Mouse (Mus musculus) kidney, embryonic 14.5 days (tissue): Measurements from ENCODE around the gene Tex45. TPM values are rescaled to one million over a fixed set of nuclear protein-coding genes. Genes with fewer than 3 reads are reported as not detected.
A peak's percentile ranks its signal among the peaks of the same experiment; 100 is the strongest.

Experiments
- ATAC-seq: fragments of 200-750 bp; cut with Nextera tagmentation; 2 replicates; pipeline ENCODE4 v1.8.0; 2017; ENCODE audit warnings: moderate number of reproducible peaks, mild to moderate bottlenecking, moderate TSS enrichment, moderate library complexity; ENCODE audit not compliant: low FRiP score, low TSS enrichment
- H3K27ac ChIP-seq: fragments of 300-500 bp; sonication (generic); 2 replicates; pipeline ENCODE4 v1.5.1; 2014; ENCODE audit warnings: low read depth, mild to moderate bottlenecking, low read length, moderate library complexity, mixed read lengths
- H3K27me3 ChIP-seq: fragments of 300-500 bp; sonication (generic); 2 replicates; pipeline ENCODE4 v1.6.1; 2014; ENCODE audit warnings: mild to moderate bottlenecking, low read length; ENCODE audit not compliant: control insufficient read depth, insufficient read depth
- H3K36me3 ChIP-seq: fragments of 300-500 bp; sonication (generic); 2 replicates; pipeline ENCODE4 v1.6.1; 2014; ENCODE audit warnings: low read length, mixed read lengths; ENCODE audit not compliant: control insufficient read depth, insufficient read depth
- H3K4me1 ChIP-seq: fragments of 300-500 bp; sonication (generic); 2 replicates; pipeline ENCODE4 v1.6.1; 2014; ENCODE audit warnings: low read length, mixed read lengths; ENCODE audit not compliant: control insufficient read depth, insufficient read depth
- H3K4me2 ChIP-seq: fragments of 300-500 bp; sonication (generic); replicated peaks from 2 replicates; pipeline ENCODE4 v1.6.1; 2014; ENCODE audit warnings: low read depth, mild to moderate bottlenecking, low read length
- H3K4me3 ChIP-seq: fragments of 300-500 bp; sonication (generic); 2 replicates; pipeline ENCODE4 v1.5.1; 2014; ENCODE audit warnings: mild to moderate bottlenecking, low read length
- H3K9ac ChIP-seq: fragments of 300-500 bp; sonication (generic); 2 replicates; pipeline ENCODE4 v1.6.1; 2014; ENCODE audit warnings: low read depth, mild to moderate bottlenecking, low read length, moderate library complexity
- H3K9me3 ChIP-seq: fragments of 300-500 bp; sonication (generic); 2 replicates; pipeline ENCODE4 v1.6.1; 2016; ENCODE audit warnings: low read length; ENCODE audit not compliant: control insufficient read depth
- WGBS: fragments of 180-500 bp; shearing (Covaris S2); extraction: QIAGEN DNeasy Blood & Tissue Kit; methylation state at CpG from one replicate; pipeline ENCODE4 v1.1.7; 2014; 5-methylcytosine and 5-hydroxymethylcytosine counted together
- polyA plus RNA-seq: library from polyadenylated mRNA; unstranded; fragments of >200 nt; fragmentation: Nextera tagmentation; extraction: Ambion mirVana; gene quantifications from 2 replicates; pipeline ENCODE4 v1.2.1, GENCODE M21; 2014

Gene Tex45
- polyA plus RNA-seq, 1 experiment from 2014 or later = not detected

DNA sequence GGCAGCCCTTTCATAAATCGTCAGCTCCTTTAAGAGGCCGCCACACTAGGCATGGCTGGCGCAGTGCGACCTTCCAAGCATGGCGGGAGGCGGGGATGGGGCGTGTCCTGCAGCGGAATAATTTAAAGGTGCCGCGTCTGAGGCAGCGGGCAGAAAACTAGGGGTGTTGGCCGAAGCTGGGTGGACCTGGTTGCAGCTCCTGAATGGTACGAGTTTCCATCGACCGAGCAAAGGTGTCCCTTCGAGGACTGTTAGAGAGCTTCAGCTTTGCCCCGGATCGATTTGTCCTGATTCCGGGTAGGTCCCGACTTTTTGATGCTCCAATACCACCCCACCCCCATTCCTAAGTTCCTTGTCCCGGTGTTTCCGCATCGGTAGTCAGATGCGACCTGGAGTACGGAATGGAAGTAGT is 44.6 kb downstream of the Tex45 start, which contains the start of gene Pnpla6:
Gene Pnpla6 (plus strand): TSS at position 125 of the 412 bp plus-strand sequence.
- Histone ChIP-seq H3K36me3 (peaks cover 20% of the 10 kb centered on the region; the same call in 1 of the 2 replicates), H3K4me3 (peak within 1 kb of the TSS; percentile 50), H3K4me2 (peak within 1 kb of the TSS; percentile 96), H3K27me3 (no peaks in the 10 kb centered on the region), H3K27ac (peak within 1 kb of the TSS; percentile 39), H3K9me3 (no peaks in the 10 kb centered on the region), H3K9ac (peak within 1 kb of the TSS; percentile 44), H3K4me1 (0 out of 2 replicates have a peak, but pooled peaks cover 4% of the 10 kb centered on the region)
- WGBS = under 1% methylated on average over 25 of the region's 25 CpGs
- peak; percentile 73 for ATAC-seq

GRCm38 (mm10) chr8:3515771-3516417 is 45.2 kb downstream of the Tex45 start:
- 0 out of 2 replicates have a peak, but pooled peaks cover 4% of the 10 kb centered on the region for H3K4me1 ChIP-seq
- under 1% methylated on average over 25 of the region's 25 CpGs for WGBS

GRCm38 (mm10) chr8:3516450-3517116 is 45.9 kb downstream of the Tex45 start:
- H3K4me1 ChIP-seq = 0 out of 2 replicates have a peak, but pooled peaks cover 4% of the 10 kb centered on the region
- peak overlapping the region; percentile 39; the same call in 1 of the 2 replicates for H3K27ac ChIP-seq
- peak overlapping the region; percentile 50 for H3K4me3 ChIP-seq
- WGBS = 3% methylated on average over 36 of the region's 36 CpGs
- peak overlapping the region; percentile 96 for H3K4me2 ChIP-seq
- H3K9me3 ChIP-seq = no peaks in the 10 kb centered on the region
- peak overlapping the region; percentile 44; the same call in 1 of the 2 replicates for H3K9ac ChIP-seq
- ATAC-seq = peak; percentile 84
- H3K27me3 ChIP-seq = no peaks in the 10 kb centered on the region
- H3K36me3 ChIP-seq = peaks cover 17% of the 10 kb centered on the region; the same call in 1 of the 2 replicates

More at GRCm38 (mm10) chr8:3515771-3516417, 45.2 kb downstream of the Tex45 start:
- H3K36me3 ChIP-seq = peaks cover 16% of the 10 kb centered on the region; the same call in 1 of the 2 replicates
- peak overlapping the region; percentile 50 for H3K4me3 ChIP-seq
- H3K9me3 ChIP-seq = no peaks in the 10 kb centered on the region
- H3K27ac ChIP-seq = peak overlapping the region; percentile 39
- H3K27me3 ChIP-seq = no peaks in the 10 kb centered on the region
- H3K4me2 ChIP-seq = peak overlapping the region; percentile 96
- H3K9ac ChIP-seq = peak overlapping the region; percentile 44
- peak; percentile 33 for ATAC-seq

GRCm38 (mm10) chr8:3517117-3517495 is 46.4 kb downstream of the Tex45 start:
- Histone ChIP-seq H3K4me2 (peak overlapping the region; percentile 96), H3K27ac (no peak overlapping the region), H3K4me1 (0 out of 2 replicates have a peak, but pooled peaks cover 4% of the 10 kb centered on the region), H3K4me3 (peak overlapping the region; percentile 50), H3K27me3 (no peaks in the 10 kb centered on the region), H3K9me3 (no peaks in the 10 kb centered on the region), H3K9ac (peak overlapping the region; percentile 44; the same call in 1 of the 2 replicates), H3K36me3 (peaks cover 19% of the 10 kb centered on the region; the same call in 1 of the 2 replicates)
- ATAC-seq = no peak
- WGBS = 5% methylated on average over 16 of the region's 16 CpGs

GRCm38 (mm10) chr8:3522007-3522697 is 51.5 kb downstream of the Tex45 start:
- no peak for ATAC-seq
- Histone ChIP-seq H3K27ac (no peak overlapping the region), H3K4me1 (0 out of 2 replicates have a peak, but pooled peaks cover 4% of the 10 kb centered on the region), H3K36me3 (peaks cover 41% of the 10 kb centered on the region), H3K4me2 (no peak overlapping the region), H3K4me3 (no peak overlapping the region), H3K27me3 (no peaks in the 10 kb centered on the region), H3K9me3 (no peaks in the 10 kb centered on the region), H3K9ac (no peak overlapping the region)
- WGBS = 88% methylated on average over 13 of the region's 13 CpGs

GRCm38 (mm10) chr8:3530816-3531215 is 60.2 kb downstream of the Tex45 start:
- H3K9ac ChIP-seq = no peak overlapping the region
- ATAC-seq = no peak
- H3K27ac ChIP-seq = no peak overlapping the region
- H3K4me3 ChIP-seq = no peak overlapping the region
- 97% methylated on average over 5 of the region's 5 CpGs for WGBS
- H3K9me3 ChIP-seq = no peaks in the 10 kb centered on the region
- H3K4me1 ChIP-seq = no peaks in the 10 kb centered on the region
- no peaks in the 10 kb centered on the region for H3K27me3 ChIP-seq
- H3K4me2 ChIP-seq = no peak overlapping the region
- H3K36me3 ChIP-seq = peaks cover 33% of the 10 kb centered on the region

GRCm38 (mm10) chr8:3531936-3532335 is 61.3 kb downstream of the Tex45 start:
- Histone ChIP-seq H3K9me3 (no peaks in the 10 kb centered on the region), H3K27me3 (no peaks in the 10 kb centered on the region), H3K36me3 (peaks cover 29% of the 10 kb centered on the region), H3K4me1 (no peaks in the 10 kb centered on the region), H3K4me3 (no peak overlapping the region), H3K4me2 (no peak overlapping the region), H3K9ac (no peak overlapping the region), H3K27ac (no peak overlapping the region)
- ATAC-seq = no peak
- WGBS = 95% methylated on average over 18 of the region's 18 CpGs

DNA sequence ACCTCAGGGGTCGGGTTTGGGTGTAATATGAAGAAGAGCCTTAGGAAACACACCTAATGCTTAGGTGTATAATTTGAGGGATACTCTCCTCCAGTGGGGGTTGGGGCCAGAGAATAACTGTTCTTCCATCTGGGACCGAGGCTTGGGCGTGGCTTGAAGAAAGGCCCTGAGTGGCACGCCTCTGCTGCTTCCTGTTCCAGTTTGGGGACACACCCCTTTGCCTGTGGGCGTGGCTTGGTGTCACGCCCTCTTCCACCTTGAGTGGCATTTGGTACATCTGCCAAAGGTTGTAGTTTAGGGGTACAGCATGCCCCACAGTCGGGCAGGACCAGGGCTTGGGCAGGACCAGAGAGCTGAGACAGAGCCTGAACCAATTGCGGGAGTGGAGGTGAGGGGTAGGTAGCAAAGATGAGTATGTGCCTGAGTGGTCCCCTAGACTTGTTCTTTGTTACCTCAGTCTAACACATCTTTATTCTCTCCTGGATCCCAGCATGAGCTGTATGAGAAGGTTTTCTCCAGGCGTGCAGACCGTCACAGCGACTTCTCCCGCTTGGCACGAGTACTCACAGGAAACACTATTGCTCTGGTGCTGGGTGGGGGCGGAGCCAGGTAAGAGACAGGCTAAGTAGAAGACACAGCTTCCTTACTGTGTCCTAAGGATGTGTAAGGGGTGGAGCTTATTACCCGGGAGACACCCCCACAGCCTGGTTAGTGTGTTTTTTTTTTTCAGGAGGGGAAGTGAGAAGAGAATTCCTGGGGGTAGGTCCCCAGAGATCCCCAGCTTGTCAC is 65.6 kb downstream of the Tex45 start:
- Histone ChIP-seq H3K9me3 (no peaks in the 10 kb centered on the region), H3K4me1 (no peaks in the 10 kb centered on the region), H3K4me3 (no peak overlapping the region), H3K36me3 (peaks cover 48% of the 10 kb centered on the region), H3K9ac (no peak overlapping the region), H3K27ac (no peak overlapping the region), H3K27me3 (no peaks in the 10 kb centered on the region), H3K4me2 (no peak overlapping the region)
- ATAC-seq = 0 out of 2 replicates have a peak, but pooled peaks have one; percentile 24
- 64% methylated on average over 15 of the region's 15 CpGs for WGBS
